Mouse (Mus musculus): ENCODE measurements around the gene Matn1. TPM values are rescaled to one million over a fixed set of nuclear protein-coding genes. Genes with fewer than 3 reads are reported as not detected.

The Matn1 gene
- polyA plus RNA-seq, 1 experiment from 2014 or later: 0.88 TPM

DNA sequence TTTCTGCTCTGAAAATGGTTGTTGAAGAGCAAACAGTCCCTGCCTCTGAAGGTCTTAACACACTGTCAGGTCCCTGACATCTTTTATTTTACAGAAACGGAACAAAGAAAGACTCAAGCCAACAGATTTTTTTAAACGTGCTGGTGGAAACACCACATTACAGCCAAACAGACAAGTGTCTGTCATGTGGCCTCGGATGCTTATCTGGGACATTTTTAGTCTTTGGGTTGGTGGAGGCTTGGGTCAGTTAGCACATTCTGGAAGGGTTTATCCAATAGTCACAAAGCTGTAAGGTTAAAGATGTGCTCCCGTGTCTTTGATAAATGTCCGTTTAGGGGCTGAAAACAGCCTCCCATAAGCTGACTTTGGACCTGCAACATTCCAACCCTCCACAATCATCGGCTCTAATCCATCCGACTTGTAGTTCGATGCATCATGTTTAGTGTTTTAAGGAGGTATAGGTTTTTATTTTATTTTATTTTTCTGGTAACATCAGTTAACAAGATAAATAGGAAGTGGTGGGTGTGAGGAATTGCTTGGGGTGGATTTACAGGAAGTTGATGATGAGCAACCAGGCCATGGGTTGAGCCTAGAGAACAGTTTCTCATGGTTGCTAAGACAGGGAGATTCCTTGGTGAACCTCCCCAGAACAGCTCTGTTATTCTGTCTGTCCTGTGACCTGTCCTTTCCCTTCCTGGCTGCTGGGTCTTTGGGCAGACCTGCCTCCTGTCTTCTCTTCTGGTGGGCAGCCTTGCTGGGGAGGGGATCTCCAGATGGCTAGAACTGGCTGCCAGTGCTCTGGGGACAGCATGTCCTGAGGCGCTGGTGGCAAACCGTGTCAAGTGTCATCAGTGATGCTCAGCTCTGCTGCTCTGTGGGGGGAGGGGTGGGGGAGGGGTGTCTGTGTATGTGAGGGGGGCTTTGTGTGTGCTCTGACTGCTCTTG, 25.1 kb upstream of the Matn1 start:
- Histone ChIP-seq H3K4me1 (peaks cover 14% of the 10 kb centered on the region), H3K27me3 (no peaks in the 10 kb centered on the region), H3K27ac (replicated peaks) (no peak overlapping the region), H3K4me3 (no peak overlapping the region), H3K9ac (replicated peaks) (no peak overlapping the region), H3K4me2 (replicated peaks) (0 out of 2 replicates have a peak overlapping the region, but pooled peaks have one; percentile 3), H3K9me3 (no peaks in the 10 kb centered on the region), H3K36me3 (no peaks in the 10 kb centered on the region)
- WGBS: 74% methylated on average over 10 of the region's 10 CpGs
- ATAC-seq (ENCODE audit: low FRiP score, low read depth): no peak

DNA sequence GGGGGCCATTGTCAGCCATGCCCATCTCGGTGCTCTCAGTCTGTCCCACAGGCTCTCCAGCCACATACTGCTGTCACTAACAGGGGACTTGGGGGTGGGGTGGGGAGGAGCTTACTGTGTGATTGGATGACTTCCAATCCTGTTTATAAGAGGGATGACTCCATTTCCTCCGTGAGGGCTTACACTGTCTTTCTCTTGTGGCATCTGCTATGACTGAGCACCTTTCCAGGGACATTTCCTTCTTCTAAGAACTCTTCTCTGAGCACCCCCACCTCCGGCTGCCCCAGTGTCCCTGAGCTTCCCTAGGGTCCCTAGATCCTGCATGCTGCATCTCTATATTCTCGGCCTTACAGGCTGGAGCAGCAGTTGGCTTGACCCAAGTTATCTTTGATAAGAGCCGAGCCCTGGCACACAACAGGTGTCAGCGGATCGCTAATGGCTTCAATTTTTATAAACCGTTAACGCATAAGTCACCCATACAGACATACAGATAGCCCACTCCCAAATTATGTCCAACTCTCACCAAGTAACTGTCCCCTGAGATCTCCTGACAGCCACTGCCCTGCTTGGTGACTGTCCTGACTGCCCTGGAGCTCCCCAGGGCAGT, 24.3 kb upstream of the Matn1 start:
- 69% methylated on average over 9 of the region's 9 CpGs for whole genome bisulfite sequencing
- 0 out of 2 replicates have a peak overlapping the region, but pooled peaks have one; percentile 3 for H3K4me2 ChIP-seq (replicated peaks)
- H3K27me3 ChIP-seq: no peaks in the 10 kb centered on the region
- H3K9me3 ChIP-seq: no peaks in the 10 kb centered on the region
- no peak overlapping the region; the same call in 1 of the 2 replicates for H3K27ac ChIP-seq (replicated peaks)
- no peaks in the 10 kb centered on the region for H3K36me3 ChIP-seq
- ATAC-seq (ENCODE audit: low FRiP score, low read depth): no peak; the same call in 1 of the 2 replicates
- no peak overlapping the region for H3K9ac ChIP-seq (replicated peaks)
- peaks cover 14% of the 10 kb centered on the region for H3K4me1 ChIP-seq
- H3K4me3 ChIP-seq: no peak overlapping the region

DNA sequence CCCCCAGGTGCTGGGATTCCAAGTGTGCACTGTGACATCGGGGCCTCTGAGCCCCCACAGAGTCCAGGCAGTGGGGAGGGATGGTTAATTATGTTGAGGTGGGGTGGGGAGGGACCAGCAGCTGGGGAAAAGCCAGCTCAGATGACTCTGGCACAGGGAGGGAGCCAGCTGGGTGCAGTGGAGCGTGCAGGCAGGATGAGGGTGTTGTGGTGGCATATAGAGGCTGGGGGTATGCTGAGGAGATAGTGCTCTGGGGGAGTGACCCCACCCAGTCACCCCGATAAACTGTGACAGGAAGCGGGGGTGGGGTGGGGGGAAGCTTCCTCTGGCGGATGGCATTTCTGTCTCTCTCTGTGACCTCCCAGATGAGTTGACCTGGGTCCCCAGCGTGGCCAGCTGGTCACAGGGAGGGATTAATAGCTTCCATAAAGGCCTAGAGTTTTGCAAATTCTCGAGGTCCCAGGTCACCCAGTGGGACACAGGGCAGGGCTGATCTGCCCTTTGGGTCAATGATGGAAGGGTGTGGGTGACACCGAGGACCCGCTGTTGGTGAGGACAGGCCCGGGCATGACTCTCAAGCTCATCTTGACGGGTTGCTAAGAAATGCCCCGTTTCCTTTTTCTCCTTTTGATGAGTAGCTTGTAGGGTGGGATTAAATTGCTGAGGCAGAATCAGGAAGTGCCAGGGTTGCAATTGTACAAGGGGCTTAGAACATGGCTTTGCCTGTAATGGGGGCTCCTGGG, 23.1 kb upstream of the Matn1 start:
- Histone ChIP-seq H3K27ac (replicated peaks) (no peak overlapping the region), H3K4me1 (peaks cover 14% of the 10 kb centered on the region), H3K9ac (replicated peaks) (no peak overlapping the region), H3K27me3 (no peaks in the 10 kb centered on the region), H3K4me3 (no peak overlapping the region), H3K36me3 (no peaks in the 10 kb centered on the region), H3K4me2 (replicated peaks) (no peak overlapping the region), H3K9me3 (no peaks in the 10 kb centered on the region)
- WGBS: 33% methylated on average over 12 of the region's 12 CpGs
- ATAC-seq (ENCODE audit: low FRiP score, low read depth): no peak

DNA sequence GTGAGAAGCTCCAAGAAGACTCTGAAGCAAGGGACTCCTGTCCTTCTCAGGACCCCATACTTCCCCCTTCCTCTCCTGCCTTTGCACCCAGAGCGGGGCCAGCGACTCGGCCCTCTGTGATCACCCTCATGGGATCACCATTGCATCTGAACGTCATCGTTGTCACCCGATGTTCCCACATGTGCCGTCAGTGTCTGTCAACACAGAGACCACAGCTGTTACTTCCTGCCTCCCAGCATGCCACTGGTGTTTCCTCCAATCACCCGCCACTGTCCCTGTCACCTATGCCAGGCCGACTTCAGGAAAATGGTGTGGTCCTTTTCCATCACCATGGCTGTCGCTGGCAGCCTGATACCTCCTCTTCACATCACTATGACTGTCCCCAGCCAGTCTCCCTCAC, 22.2 kb upstream of the Matn1 start:
- H3K4me3 ChIP-seq: no peak overlapping the region
- peaks cover 14% of the 10 kb centered on the region for H3K4me1 ChIP-seq
- 0 out of 2 replicates have a peak, but pooled peaks cover 3% of the 10 kb centered on the region for H3K27me3 ChIP-seq
- 82% methylated on average over 10 of the region's 10 CpGs for WGBS
- no peak overlapping the region for H3K27ac ChIP-seq (replicated peaks)
- H3K9ac ChIP-seq (replicated peaks): no peak overlapping the region
- no peak overlapping the region for H3K4me2 ChIP-seq (replicated peaks)
- no peaks in the 10 kb centered on the region for H3K9me3 ChIP-seq
- no peak for ATAC-seq (ENCODE audit: low FRiP score, low read depth)
- H3K36me3 ChIP-seq: no peaks in the 10 kb centered on the region

DNA sequence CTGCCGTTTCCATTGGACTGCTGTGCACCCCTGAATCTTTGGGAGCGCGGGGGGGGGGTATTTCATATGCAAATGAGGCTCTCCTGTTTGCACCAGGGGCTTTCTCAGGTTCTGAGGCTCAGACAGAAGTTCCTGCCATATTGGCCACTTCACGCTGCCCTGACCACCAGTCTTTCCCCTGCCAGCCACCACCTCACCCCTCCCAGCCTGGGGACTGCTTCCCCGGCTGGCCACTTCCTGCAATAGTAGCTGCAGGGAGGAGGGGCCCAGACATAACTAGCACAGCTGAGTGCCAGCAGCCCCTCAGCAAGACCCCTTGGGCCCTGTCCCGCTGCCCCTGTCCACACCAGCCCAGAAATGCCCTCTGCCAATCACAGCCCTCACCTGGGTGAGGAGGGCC, 17.9 kb upstream of the Matn1 start:
- Histone ChIP-seq H3K4me2 (replicated peaks) (no peak overlapping the region), H3K27me3 (0 out of 2 replicates have a peak, but pooled peaks cover 3% of the 10 kb centered on the region), H3K36me3 (no peaks in the 10 kb centered on the region), H3K4me1 (peaks cover under 1% of the 10 kb centered on the region; the same call in 1 of the 2 replicates), H3K27ac (replicated peaks) (no peak overlapping the region), H3K9ac (replicated peaks) (no peak overlapping the region), H3K4me3 (no peak overlapping the region), H3K9me3 (no peaks in the 10 kb centered on the region)
- no peak for ATAC-seq (ENCODE audit: low FRiP score, low read depth)
- WGBS: 61% methylated on average over 6 of the region's 6 CpGs

DNA sequence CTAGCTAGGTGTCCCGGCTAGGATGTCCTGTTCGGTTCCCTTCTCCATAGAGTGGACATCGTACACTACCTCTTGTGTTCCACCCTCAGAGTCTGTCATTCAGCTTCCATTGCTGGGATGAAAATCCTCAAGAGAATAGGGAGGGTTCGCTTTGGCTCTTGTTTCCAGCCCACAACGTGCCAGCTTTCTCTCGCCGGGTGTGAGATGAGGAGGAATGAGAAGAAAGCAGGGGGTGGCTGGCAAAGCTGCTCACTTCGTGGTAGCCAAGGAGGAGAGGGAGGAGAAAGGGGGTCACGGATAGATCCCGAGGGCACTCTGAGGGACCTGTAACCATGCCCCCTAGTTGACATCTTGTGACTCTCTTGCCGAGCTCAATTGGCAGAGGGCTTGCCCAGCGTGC, 16.4 kb upstream of the Matn1 start:
- H3K4me2 ChIP-seq (replicated peaks): no peak overlapping the region
- WGBS: 86% methylated on average over 12 of the region's 12 CpGs
- H3K4me3 ChIP-seq: no peak overlapping the region
- H3K9ac ChIP-seq (replicated peaks): no peak overlapping the region
- no peak overlapping the region for H3K27ac ChIP-seq (replicated peaks)
- no peak for ATAC-seq (ENCODE audit: low FRiP score, low read depth)
- no peaks in the 10 kb centered on the region for H3K36me3 ChIP-seq
- no peaks in the 10 kb centered on the region for H3K9me3 ChIP-seq
- H3K4me1 ChIP-seq: no peaks in the 10 kb centered on the region
- H3K27me3 ChIP-seq: 0 out of 2 replicates have a peak, but pooled peaks cover 3% of the 10 kb centered on the region

DNA sequence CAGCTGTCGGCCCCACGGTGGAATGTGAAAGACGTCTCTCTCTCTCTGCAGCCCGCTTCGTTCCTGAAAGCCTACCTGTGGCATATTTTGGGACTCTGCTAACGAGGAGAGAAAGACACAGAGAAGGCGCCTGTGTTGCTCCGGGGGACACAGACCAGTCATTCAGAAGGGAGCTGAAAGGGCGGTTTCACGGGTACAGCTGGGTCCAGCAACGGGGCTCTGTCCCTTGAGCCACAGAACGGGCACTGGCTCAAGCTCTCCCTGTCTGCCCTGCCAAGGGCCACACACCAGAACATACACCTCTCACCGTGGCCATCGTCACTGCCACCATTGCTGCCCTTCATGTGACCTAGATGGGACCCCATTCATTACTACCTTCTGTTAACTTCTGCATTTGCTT, 1.5 kb upstream of the Matn1 start:
- Histone ChIP-seq H3K4me2 (replicated peaks) (no peak overlapping the region), H3K27me3 (peaks cover 5% of the 10 kb centered on the region), H3K36me3 (no peaks in the 10 kb centered on the region), H3K27ac (replicated peaks) (no peak overlapping the region), H3K9me3 (no peaks in the 10 kb centered on the region), H3K4me1 (0 out of 2 replicates have a peak, but pooled peaks cover 6% of the 10 kb centered on the region), H3K9ac (replicated peaks) (no peak overlapping the region), H3K4me3 (no peak overlapping the region)
- no peak for ATAC-seq (ENCODE audit: low FRiP score, low read depth)
- WGBS: 74% methylated on average over 14 of the region's 14 CpGs

DNA sequence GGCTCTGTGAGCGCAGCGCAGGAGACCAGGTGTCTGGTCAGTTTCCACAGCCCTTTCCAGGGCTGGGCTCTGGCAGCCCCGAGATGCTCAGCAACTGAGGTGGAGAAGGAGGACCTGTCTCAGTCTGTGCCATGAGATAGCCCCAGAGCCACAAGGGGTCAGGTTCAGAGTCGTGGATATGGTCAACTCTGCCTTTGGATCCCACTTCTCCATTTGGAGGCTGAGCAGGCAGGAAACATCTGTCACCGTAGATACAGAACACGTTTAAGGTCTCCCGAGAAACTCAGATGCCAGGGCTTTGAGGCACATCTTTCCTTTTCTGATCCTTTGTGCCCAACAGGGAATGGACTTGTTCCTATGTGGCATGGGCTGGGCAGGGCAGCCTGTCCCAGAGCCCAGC, 594 bp downstream of the Matn1 start:
- 0 out of 2 replicates have a peak, but pooled peaks cover 6% of the 10 kb centered on the region for H3K4me1 ChIP-seq
- H3K27me3 ChIP-seq: peaks cover 5% of the 10 kb centered on the region
- no peak for ATAC-seq (ENCODE audit: low FRiP score, low read depth)
- 85% methylated on average over 7 of the region's 7 CpGs for WGBS
- no peaks in the 10 kb centered on the region for H3K9me3 ChIP-seq
- H3K36me3 ChIP-seq: no peaks in the 10 kb centered on the region
- no peak overlapping the region for H3K27ac ChIP-seq (replicated peaks)
- H3K9ac ChIP-seq (replicated peaks): no peak overlapping the region
- H3K4me3 ChIP-seq: no peak overlapping the region
- no peak overlapping the region for H3K4me2 ChIP-seq (replicated peaks)

DNA sequence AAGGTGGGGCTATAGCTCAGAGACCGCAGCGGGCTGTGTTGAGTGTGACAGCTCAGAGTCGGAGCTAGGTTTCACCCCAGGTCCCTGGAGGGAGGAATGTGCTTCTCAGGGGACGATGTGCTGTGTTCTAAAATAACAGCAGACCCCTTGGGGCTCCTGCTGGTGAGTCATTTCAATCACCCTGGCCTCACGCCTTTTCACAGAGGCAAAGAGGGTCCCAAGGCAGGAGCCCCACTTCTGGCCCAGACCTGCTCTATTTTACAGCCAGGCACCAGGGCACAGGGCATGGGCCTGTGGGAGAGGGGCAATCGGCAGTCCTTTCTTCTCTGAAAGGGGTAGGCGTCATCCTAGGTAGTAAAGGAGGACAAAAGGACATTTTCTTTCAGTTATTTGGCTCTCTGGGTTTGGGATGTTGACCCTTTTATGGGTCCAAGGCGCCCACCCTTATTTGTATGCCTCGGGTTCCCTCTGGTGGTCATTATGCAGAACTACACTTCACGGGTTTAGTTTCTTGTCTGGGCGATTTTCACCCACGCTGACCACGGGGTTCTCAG, 3.0 kb downstream of the Matn1 start:
- no peak for ATAC-seq (ENCODE audit: low FRiP score, low read depth)
- H3K27ac ChIP-seq (replicated peaks): no peak overlapping the region
- no peaks in the 10 kb centered on the region for H3K36me3 ChIP-seq

DNA sequence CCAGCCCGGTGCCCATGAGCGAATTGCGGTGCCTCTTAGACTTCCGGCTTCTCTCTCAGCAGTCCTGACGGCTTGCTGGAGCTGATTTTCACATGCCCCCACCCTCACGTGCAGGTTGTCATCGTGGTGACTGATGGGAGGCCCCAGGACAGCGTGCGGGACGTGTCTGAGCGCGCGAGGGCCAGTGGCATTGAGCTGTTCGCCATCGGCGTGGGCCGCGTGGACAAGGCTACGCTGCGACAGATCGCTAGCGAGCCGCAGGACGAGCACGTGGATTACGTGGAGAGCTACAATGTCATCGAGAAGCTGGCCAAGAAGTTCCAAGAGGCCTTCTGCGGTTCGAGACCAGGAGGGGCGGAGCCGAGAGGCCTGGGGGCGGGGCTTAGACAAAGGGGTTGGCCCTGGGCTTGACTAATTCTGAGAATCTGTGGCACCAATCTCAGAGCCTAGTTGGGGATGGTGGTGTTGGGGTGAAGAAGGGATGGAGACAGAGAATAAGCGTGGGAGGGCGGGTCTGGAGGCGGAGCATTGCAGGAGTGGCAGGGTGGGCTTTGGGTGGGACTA, 5.7 kb downstream of the Matn1 start:
- Histone ChIP-seq H3K27me3 (no peaks in the 10 kb centered on the region; the same call in none of the 2 replicates), H3K9ac (replicated peaks) (no peak overlapping the region), H3K4me2 (replicated peaks) (no peak overlapping the region), H3K9me3 (no peaks in the 10 kb centered on the region), H3K36me3 (no peaks in the 10 kb centered on the region), H3K27ac (replicated peaks) (no peak overlapping the region), H3K4me3 (no peak overlapping the region), H3K4me1 (0 out of 2 replicates have a peak, but pooled peaks cover 6% of the 10 kb centered on the region)
- WGBS: 87% methylated on average over 35 of the region's 35 CpGs
- ATAC-seq (ENCODE audit: low FRiP score, low read depth): no peak

More for the DNA sequence above, 3.0 kb downstream of the Matn1 start:
- H3K4me1 ChIP-seq: 0 out of 2 replicates have a peak, but pooled peaks cover 6% of the 10 kb centered on the region
- H3K27me3 ChIP-seq: peaks cover 5% of the 10 kb centered on the region
- H3K9ac ChIP-seq (replicated peaks): no peak overlapping the region
- 25% methylated on average over 13 of the region's 13 CpGs for WGBS
- H3K9me3 ChIP-seq: no peaks in the 10 kb centered on the region
- no peak overlapping the region for H3K4me2 ChIP-seq (replicated peaks)
- no peak overlapping the region for H3K4me3 ChIP-seq

DNA sequence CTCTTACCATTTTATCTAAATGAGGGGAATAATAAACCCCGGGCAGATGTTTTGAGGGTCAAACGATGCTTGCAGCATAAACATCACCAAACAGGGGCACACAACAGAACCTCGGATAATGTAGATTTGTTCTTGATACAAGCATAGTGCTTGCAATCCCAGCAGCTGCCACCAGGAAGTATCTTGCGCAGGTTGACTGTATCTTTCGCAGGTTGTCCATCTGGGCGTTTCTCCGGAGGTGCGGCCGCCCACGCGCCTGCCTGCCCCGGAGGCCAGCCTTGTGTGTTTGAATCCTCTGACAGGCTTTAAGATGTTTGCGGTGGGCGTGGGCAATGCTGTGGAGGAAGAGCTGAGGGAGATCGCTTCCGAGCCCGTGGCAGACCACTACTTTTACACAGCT, 8.3 kb downstream of the Matn1 start:
- Histone ChIP-seq H3K9ac (replicated peaks) (no peak overlapping the region), H3K4me2 (replicated peaks) (no peak overlapping the region), H3K9me3 (no peaks in the 10 kb centered on the region), H3K27ac (replicated peaks) (no peak overlapping the region), H3K4me3 (no peak overlapping the region), H3K27me3 (no peaks in the 10 kb centered on the region), H3K36me3 (no peaks in the 10 kb centered on the region), H3K4me1 (no peaks in the 10 kb centered on the region)
- WGBS: 50% methylated on average over 17 of the region's 17 CpGs
- no peak for ATAC-seq (ENCODE audit: low FRiP score, low read depth)
